Mouse (Mus musculus): ENCODE results near the gene Cda.
"Not testable (repeated sequence)": the region's sequence is repeated elsewhere in the genome, so short reads cannot be mapped to it uniquely, and the experiment has no call there.

The Cda gene

GRCm38 (mm10) chr4:138335036-138335435 lies 32.8 kb downstream of the Cda start:
- DNase-seq (ENCODE audit: low spot score): no peak

GRCm38 (mm10) chr4:138333135-138333534 lies 34.7 kb downstream of the Cda start:
- no peak for DNase-seq (ENCODE audit: low spot score)

- no peak for DNase-seq (ENCODE audit: low spot score)
These were observed 36.1 kb downstream of the Cda start for GRCm38 (mm10) chr4:138331647-138332046.

DNA sequence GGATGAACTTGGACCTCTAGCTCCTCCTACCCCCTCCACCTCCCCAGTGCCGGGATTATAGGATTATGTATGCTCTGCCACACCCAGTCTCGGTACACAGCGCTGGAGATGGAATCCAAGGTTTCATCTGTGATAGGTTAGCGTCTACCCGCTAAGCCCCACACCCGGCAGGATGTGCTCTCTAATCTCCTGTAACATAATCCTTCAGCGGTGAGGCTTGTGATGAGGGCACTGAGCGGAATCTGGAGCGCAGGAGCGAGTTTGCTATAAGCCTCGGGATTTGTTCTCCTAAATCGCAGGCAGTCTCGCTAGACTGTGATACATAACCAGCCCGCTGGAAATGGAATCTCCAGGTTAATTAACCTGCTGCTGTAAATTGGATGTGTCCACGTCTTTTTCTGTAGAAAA lies 37.5 kb downstream of the Cda start:
- no peak for DNase-seq (ENCODE audit: low spot score)

- DNase-seq (ENCODE audit: low spot score): no peak
These were observed 39.8 kb downstream of the Cda start for GRCm38 (mm10) chr4:138327891-138328470.

DNA sequence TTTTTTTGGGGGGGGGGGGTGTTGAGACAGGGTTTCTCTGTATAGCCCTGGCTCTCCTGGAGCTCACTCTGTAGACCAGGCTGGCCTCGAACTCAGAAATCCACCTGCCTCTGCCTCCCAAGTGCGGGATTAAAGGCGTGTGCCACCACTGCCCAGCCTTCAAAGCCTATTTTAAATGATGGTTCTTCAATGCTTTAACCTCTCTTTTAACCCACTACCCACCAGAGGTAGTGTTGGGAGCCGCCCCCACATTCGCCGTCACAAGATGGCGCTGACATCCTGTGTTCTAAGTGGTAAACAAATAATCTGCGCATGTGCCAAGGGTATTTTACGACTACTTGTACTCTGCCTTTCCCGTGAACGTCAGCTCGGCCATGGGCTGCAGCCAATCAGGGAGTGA lies 40.6 kb downstream of the Cda start:
- DNase-seq (ENCODE audit: low spot score): not testable (repeated sequence)

- peak; percentile 74 for DNase-seq (ENCODE audit: low spot score)
These were observed 41.6 kb downstream of the Cda start, which contains the start of gene Pink1 for GRCm38 (mm10) chr4:138326077-138326695. Gene Pink1, minus strand, starts transcription at chr4:138326307.

DNA sequence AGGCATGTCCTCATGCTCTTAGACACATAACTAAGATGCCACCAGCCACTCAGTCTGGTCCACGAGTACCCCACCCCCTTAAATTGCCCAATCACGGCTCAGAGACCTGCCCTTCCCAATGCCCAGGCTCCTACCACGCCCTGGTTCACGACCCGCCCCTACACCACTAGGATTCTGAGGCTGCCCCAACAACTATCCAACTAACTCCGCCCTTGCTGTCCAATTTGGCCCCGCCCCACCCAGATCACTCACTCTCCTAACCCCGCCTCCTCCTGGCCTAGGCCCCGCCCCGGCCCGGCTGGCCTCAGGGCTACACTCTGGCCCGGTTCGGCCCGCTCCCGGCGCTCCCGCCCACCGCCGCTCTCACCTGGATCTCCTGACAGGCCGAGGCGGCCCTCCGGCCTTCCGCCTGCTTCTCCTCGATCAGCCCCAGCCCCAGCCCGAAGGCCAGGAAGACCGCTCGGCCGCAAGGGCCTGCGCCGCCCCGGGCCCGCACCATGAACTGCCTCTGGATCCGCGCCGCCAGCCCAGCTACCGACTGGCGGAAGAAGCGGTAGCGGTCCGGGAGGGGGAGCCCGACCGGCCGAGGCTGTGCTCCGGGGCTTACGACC lies 42.2 kb downstream of the Cda start:
- peak; percentile 91 for DNase-seq (ENCODE audit: low spot score)

DNA sequence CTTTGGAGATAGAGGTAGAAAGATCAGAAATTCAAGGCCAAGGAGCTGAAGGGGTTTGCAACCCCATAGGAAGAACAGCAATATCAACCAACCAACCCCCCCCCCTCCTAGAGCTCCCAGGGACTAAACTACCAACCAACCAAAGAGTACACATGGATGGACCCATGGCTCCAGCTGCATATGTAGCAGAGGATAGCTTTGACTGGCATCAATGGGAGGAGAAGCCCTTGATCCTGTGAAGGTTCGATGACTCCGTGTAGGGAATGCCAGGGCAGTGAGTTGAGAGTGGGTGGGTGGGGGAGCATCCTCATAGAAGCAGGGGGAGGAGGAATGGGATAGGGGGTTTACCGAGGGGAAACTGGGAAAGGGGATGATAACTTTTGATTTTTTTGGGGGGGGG lies 43.3 kb downstream of the Cda start:
- DNase-seq (ENCODE audit: low spot score): no peak

DNA sequence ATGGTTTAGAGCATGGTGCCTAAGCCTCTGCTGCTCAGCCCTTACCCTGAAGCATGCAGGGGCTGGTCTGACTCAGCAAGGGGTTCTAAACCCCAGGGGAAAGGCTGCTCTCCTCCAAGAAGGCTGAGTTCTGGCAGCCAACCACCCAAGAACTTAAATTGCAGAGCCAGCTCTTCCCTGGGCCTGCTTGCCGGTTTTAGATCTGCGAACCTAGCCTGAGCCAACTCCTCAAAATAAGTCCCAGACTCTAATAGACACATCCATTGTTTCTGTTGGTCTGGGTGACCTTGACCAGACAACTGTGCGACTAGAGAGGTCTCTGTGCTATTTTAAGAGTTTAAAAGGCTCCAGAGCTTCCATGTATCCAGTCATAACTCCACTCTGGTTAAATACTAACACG lies 44.0 kb downstream of the Cda start:
- peak; percentile 48 for DNase-seq (ENCODE audit: low spot score)

- no peak for DNase-seq (ENCODE audit: low spot score)
These were observed 45.1 kb downstream of the Cda start for GRCm38 (mm10) chr4:138322692-138323091.

- no peak for DNase-seq (ENCODE audit: low spot score)
These were observed 46.3 kb downstream of the Cda start for GRCm38 (mm10) chr4:138321488-138321887.

- DNase-seq (ENCODE audit: low spot score): no peak
These were observed 47.1 kb downstream of the Cda start for GRCm38 (mm10) chr4:138320711-138321110.

DNA sequence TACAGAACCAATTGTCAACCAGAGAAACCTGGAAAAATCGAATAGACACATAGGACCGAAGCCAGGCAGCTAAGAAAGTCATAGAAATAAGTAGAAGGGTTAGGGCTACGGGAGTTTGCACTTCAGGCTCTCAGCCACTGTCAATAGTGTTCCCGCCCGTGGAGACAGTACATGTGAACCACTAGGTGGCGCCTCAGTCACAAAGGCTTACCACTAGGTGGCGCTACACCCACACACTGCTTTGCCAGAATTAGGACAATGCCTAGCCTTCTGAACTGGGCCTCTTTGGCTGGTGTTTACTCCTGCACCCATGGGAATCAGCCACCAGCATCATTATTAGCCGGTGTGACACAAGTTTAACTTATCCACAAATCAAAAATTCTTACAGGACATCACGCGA lies 48.3 kb downstream of the Cda start:
- peak; percentile 49 for DNase-seq (ENCODE audit: low spot score)

GRCm38 (mm10) chr4:138318509-138319266 lies 49.1 kb downstream of the Cda start:
- no peak for DNase-seq (ENCODE audit: low spot score)

- no peak for DNase-seq (ENCODE audit: low spot score)
These were observed 51.4 kb downstream of the Cda start for GRCm38 (mm10) chr4:138316369-138316768.

GRCm38 (mm10) chr4:138315781-138316180 lies 52.0 kb downstream of the Cda start:
- DNase-seq (ENCODE audit: low spot score): no peak

DNA sequence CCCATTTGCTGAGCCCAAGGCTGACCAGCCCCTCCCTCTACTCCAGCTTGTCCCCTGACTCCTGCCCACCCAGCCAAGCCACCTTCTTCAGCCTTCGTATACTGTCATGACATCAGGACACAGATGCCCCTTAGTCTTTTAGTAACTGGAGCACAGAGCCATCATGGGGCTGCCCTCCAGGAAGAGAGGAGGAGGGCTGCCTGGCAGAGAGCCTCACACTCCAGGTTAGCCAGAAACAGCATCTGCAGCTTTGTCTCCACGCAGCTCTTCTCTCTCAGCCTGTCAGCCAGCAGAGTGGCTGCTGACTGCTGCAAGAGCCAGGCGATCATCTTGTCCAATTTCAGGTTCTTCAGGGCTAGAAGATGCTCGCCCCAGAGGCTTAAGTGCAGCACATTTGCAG lies 54.0 kb downstream of the Cda start:
- no peak for DNase-seq (ENCODE audit: low spot score)

DNA sequence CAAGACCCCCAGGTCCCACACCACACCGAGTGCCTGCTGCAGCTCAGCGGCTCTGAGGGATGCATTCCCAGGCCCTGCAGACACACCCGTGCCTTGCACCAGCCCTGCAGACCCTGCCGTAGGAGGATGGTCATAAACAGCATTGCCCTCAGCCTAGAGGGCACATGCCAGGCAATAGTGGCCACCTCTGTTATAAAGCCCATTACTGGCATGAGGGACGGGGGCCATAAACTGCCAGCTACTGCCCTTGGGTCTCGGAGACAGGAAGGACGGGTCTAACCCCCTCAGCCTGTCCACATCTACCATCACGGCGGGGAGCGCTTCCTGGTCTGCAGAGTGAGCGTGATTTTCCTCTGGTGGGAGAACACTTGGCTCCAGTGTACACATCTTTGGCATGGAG lies 54.8 kb downstream of the Cda start:
- no peak for DNase-seq (ENCODE audit: low spot score)

GRCm38 (mm10) chr4:138312105-138312504 lies 55.7 kb downstream of the Cda start:
- DNase-seq (ENCODE audit: low spot score): no peak

- no peak for DNase-seq (ENCODE audit: low spot score)
These were observed 56.2 kb downstream of the Cda start for GRCm38 (mm10) chr4:138311595-138311994.

DNA sequence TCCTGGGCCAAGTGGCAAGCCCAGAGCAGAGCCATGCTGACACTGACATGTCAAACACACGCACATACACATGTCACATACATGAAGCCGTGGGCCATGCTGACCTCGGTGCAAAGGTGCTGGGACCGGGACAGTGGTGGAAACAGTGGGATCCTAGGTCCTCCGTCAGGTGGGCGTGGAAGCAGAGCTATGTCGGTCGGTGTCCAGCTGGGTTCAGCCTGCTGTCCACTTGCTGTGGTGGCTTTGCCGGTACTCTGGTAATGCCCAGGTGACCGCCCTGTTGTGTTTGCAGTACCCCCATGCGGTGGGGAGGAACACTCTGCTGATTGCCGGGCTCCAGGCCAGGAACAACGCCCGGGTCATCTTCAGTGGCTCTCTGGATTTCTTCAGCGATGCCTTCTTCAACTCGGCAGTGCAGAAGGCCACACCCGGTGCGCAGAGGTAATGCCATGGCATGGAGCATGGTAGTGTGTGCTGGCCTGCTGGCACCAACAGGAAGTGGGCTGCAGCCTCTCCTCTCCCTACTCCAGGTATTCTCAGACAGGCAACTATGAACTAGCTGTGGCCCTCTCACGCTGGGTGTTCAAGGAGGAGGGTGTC lies 57.4 kb downstream of the Cda start:
- DNase-seq (ENCODE audit: low spot score): no peak

- no peak for DNase-seq (ENCODE audit: low spot score)
These were observed 60.1 kb downstream of the Cda start for GRCm38 (mm10) chr4:138307739-138308138.
